Mouse (Mus musculus): ENCODE measurements around the gene B3gnt9. TPM values are rescaled to one million over a fixed set of nuclear protein-coding genes. Genes with fewer than 3 reads are reported as not detected.

Gene B3gnt9
- polyA plus RNA-seq, 1 experiment, result 7.6 TPM

GRCm38 (mm10) chr8:105224413-105225271, 30.3 kb downstream of the B3gnt9 start, which contains the start of gene D230025D16Rik:
TSS of gene D230025D16Rik (plus strand) at chr8:105225145.
- Histone ChIP-seq H3K79me2 (ENCODE audit: control insufficient read depth, insufficient read depth) (peaks cover 47% of the 10 kb centered on the region), H3K36me3 (ENCODE audit: control insufficient read depth, insufficient read depth) (no peaks in the 10 kb centered on the region), H3ac (ENCODE audit: control insufficient read depth, insufficient read length, low read depth) (peak within 1 kb of the TSS; percentile 92), H3K4me3 (ENCODE audit: insufficient read depth, poor library complexity, severe bottlenecking) (peak within 1 kb of the TSS; percentile 89), H3K79me3 (ENCODE audit: low read depth) (peaks cover 31% of the 10 kb centered on the region), H3K27me3 (ENCODE audit: control insufficient read depth, insufficient read depth, insufficient read length) (no peaks in the 10 kb centered on the region)
- TF ChIP-seq MYOD1 (IDR thresholded peaks at IDR 0.05; ENCODE audit: control insufficient read depth, insufficient read length, low read depth), result peak; percentile 45
- no peak for TF ChIP-seq MYOG (IDR thresholded peaks at IDR 0.05; ENCODE audit: control insufficient read depth, extremely low read depth, insufficient read length)

- Histone ChIP-seq H3K27me3 (ENCODE audit: control insufficient read depth, insufficient read depth, insufficient read length) (no peaks in the 10 kb centered on the region), H3ac (ENCODE audit: control insufficient read depth, insufficient read length, low read depth) (no peak overlapping the region), H3K79me2 (ENCODE audit: control insufficient read depth, insufficient read depth) (peaks cover 39% of the 10 kb centered on the region), H3K4me3 (ENCODE audit: insufficient read depth, poor library complexity, severe bottlenecking) (no peak overlapping the region), H3K79me3 (ENCODE audit: low read depth) (peaks cover 28% of the 10 kb centered on the region), H3K36me3 (ENCODE audit: control insufficient read depth, insufficient read depth) (no peaks in the 10 kb centered on the region)
- TF ChIP-seq MAX (IDR thresholded peaks at IDR 0.05), result no peak
- TF ChIP-seq MYOD1 (IDR thresholded peaks at IDR 0.05; ENCODE audit: control insufficient read depth, insufficient read length, low read depth), result no peak
- TF ChIP-seq CTCF (IDR thresholded peaks at IDR 0.05; ENCODE audit: control insufficient read depth, insufficient read depth, insufficient read length), result no peak
- no peak for TF ChIP-seq MYOG (IDR thresholded peaks at IDR 0.05; ENCODE audit: control insufficient read depth, extremely low read depth, insufficient read length)
- no peak for TF ChIP-seq FOSL1 (IDR thresholded peaks at IDR 0.05; ENCODE audit: insufficient read depth, low read length, poor library complexity, severe bottlenecking)
- no peak for TF ChIP-seq USF1 (IDR thresholded peaks at IDR 0.05; ENCODE audit: low read depth)
- TF ChIP-seq CEBPB (IDR thresholded peaks at IDR 0.05; ENCODE audit: low read depth), result no peak
These were observed 31.1 kb downstream of the B3gnt9 start for GRCm38 (mm10) chr8:105223850-105224249.

- Histone ChIP-seq H3K27me3 (ENCODE audit: control insufficient read depth, insufficient read depth, insufficient read length) (no peaks in the 10 kb centered on the region), H3K4me3 (ENCODE audit: insufficient read depth, poor library complexity, severe bottlenecking) (no peak overlapping the region), H3K79me2 (ENCODE audit: control insufficient read depth, insufficient read depth) (no peaks in the 10 kb centered on the region), H3K36me3 (ENCODE audit: control insufficient read depth, insufficient read depth) (peaks cover 48% of the 10 kb centered on the region), H3ac (ENCODE audit: control insufficient read depth, insufficient read length, low read depth) (no peak overlapping the region), H3K79me3 (ENCODE audit: low read depth) (no peaks in the 10 kb centered on the region)
- TF ChIP-seq CEBPB (IDR thresholded peaks at IDR 0.05; ENCODE audit: low read depth) (no peak), MYOD1 (IDR thresholded peaks at IDR 0.05; ENCODE audit: control insufficient read depth, insufficient read length, low read depth) (no peak), MYOG (IDR thresholded peaks at IDR 0.05; ENCODE audit: control insufficient read depth, extremely low read depth, insufficient read length) (no peak), USF1 (IDR thresholded peaks at IDR 0.05; ENCODE audit: low read depth) (no peak), CTCF (IDR thresholded peaks at IDR 0.05; ENCODE audit: control insufficient read depth, insufficient read depth, insufficient read length) (no peak), FOSL1 (IDR thresholded peaks at IDR 0.05; ENCODE audit: insufficient read depth, low read length, poor library complexity, severe bottlenecking) (no peak), MAX (IDR thresholded peaks at IDR 0.05) (no peak)
These were observed 36.9 kb downstream of the B3gnt9 start for GRCm38 (mm10) chr8:105217926-105218522.

GRCm38 (mm10) chr8:105214104-105214503, 40.8 kb downstream of the B3gnt9 start:
- Histone ChIP-seq H3ac (ENCODE audit: control insufficient read depth, insufficient read length, low read depth) (no peak overlapping the region), H3K27me3 (ENCODE audit: control insufficient read depth, insufficient read depth, insufficient read length) (no peaks in the 10 kb centered on the region)
- TF ChIP-seq MYOG (IDR thresholded peaks at IDR 0.05; ENCODE audit: control insufficient read depth, extremely low read depth, insufficient read length) (no peak), CTCF (IDR thresholded peaks at IDR 0.05; ENCODE audit: control insufficient read depth, insufficient read depth, insufficient read length) (no peak), FOSL1 (IDR thresholded peaks at IDR 0.05; ENCODE audit: insufficient read depth, low read length, poor library complexity, severe bottlenecking) (no peak)

GRCm38 (mm10) chr8:105209153-105210110, 45.5 kb downstream of the B3gnt9 start:
- Histone ChIP-seq H3K27me3 (ENCODE audit: control insufficient read depth, insufficient read depth, insufficient read length) (no peaks in the 10 kb centered on the region), H3K4me3 (ENCODE audit: insufficient read depth, poor library complexity, severe bottlenecking) (no peak overlapping the region), H3K79me2 (ENCODE audit: control insufficient read depth, insufficient read depth) (peaks cover 53% of the 10 kb centered on the region), H3K36me3 (ENCODE audit: control insufficient read depth, insufficient read depth) (peaks cover 60% of the 10 kb centered on the region), H3K79me3 (ENCODE audit: low read depth) (peaks cover 18% of the 10 kb centered on the region), H3ac (ENCODE audit: control insufficient read depth, insufficient read length, low read depth) (no peak overlapping the region)
- TF ChIP-seq MYOG (IDR thresholded peaks at IDR 0.05; ENCODE audit: control insufficient read depth, extremely low read depth, insufficient read length), result no peak
- TF ChIP-seq USF1 (IDR thresholded peaks at IDR 0.05; ENCODE audit: low read depth), result no peak
- no peak for TF ChIP-seq MYOD1 (IDR thresholded peaks at IDR 0.05; ENCODE audit: control insufficient read depth, insufficient read length, low read depth)
- no peak for TF ChIP-seq MAX (IDR thresholded peaks at IDR 0.05)
- no peak for TF ChIP-seq CTCF (IDR thresholded peaks at IDR 0.05; ENCODE audit: control insufficient read depth, insufficient read depth, insufficient read length)
- TF ChIP-seq FOSL1 (IDR thresholded peaks at IDR 0.05; ENCODE audit: insufficient read depth, low read length, poor library complexity, severe bottlenecking), result no peak

More at GRCm38 (mm10) chr8:105214104-105214503, 40.8 kb downstream of the B3gnt9 start:
- H3K4me3 ChIP-seq (ENCODE audit: insufficient read depth, poor library complexity, severe bottlenecking), result no peak overlapping the region
- H3K79me3 ChIP-seq (ENCODE audit: low read depth), result peaks cover 11% of the 10 kb centered on the region
- peaks cover 64% of the 10 kb centered on the region for H3K36me3 ChIP-seq (ENCODE audit: control insufficient read depth, insufficient read depth)
- H3K79me2 ChIP-seq (ENCODE audit: control insufficient read depth, insufficient read depth), result peaks cover 26% of the 10 kb centered on the region
